Mouse (Mus musculus): ENCODE data around the gene 4930539E08Rik.

The 4930539E08Rik gene

DNA sequence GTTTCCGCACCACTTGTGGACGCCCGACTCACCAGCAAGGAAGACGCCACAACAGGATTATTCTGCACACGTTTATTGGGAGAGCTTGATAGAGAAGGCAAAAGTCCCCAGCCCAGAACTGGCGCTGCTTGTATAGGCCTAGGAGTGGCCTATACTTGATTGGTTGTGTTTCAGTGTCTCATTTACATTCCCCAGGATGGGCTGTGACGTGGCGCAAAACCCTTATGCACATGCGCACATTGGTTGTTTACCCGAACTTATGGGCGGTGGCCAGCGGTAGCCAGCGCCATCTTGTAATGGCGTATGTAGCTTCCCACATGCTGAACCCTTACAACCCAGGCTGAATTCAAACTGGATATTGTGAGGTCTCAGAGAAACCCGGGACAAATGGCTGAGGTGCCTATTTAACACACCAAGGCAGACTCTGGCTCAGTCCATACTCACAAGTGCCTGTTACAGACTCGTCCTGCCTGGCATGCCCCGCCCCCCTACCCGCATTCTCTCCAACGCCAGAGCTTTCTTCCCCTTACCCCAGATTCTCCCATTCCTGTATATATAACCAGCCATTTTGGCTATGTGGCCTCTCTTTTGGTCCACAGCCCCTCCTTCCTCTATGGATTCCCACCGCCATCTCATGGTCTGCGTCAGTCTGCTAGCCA is 19.8 kb downstream of the 4930539E08Rik start:
- DNase-seq (ENCODE audit: low read depth): no peak

DNA sequence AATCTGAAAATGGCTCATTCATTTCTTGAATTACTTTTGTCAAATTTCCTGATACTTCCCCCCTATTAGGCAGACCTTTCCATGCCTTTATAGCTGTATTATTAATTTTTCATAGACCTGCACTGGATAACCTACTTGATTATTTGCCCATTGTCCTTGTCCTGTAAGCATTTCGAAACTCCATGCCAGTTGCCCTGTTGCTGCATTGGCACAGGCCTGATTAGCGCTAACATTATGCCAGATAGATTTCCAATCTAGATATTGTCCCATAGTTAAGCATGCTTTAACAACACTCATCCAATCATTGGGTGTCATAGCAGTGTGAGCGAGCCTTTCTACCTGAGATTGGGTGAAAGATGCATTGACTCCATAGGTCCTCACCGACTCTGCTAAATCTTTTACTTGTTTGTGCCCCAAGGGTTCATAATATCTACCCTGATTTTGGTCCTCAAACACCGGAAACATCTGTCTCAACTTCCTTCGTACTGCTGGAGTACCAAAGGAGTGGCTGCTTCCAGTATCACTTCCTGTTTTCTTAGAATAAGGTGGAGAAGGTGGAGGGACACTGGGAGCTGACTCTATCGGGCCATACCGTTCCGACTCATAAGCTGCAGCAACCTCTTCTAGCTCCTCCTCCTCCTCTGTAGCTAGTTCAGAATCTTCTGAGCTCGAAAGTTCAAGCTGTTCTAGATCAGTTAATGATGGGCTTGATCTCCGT is 20.9 kb downstream of the 4930539E08Rik start:
- peak; percentile 28 for DNase-seq (ENCODE audit: low read depth)

DNA sequence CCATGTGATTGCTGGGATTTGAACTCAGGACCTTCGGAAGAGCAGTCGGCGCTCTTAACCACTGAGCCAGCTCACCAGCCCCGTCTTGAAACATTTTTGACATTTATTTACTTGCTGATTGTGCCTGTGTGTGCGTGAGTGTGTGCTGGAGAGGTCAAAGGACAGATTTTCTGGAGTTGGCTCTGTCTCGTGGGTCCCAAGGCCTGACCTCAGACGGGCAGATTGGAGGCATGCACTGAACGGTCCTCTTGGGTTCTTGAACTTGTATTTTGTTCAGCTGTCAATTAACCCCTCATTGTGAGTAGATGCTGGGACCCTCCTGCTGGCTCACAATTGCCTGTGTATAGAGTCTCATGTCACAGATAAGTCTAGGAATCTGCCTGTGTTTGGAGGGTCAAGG is 28.9 kb downstream of the 4930539E08Rik start:
- no peak for DNase-seq (ENCODE audit: low read depth)

DNA sequence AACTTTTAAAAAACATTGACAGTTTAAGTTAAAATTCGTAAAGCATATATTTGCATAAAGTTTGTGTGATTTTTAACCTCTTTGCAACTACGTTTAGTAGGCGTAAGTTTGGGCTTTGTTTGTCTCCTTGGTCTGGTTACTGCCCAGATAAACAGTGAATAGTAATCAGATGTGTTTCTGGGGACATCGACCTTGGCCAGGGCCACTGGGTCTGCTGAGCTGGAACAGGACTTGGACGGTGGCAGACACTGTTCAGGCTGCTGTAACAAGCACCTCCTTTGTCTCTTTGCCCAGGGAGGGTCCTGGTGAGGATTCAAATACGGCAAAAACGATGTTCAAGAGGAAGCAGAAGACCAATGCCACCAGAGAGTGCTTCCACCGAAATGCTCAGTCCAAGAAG is 29.9 kb downstream of the 4930539E08Rik start:
- no peak for DNase-seq (ENCODE audit: low read depth)

DNA sequence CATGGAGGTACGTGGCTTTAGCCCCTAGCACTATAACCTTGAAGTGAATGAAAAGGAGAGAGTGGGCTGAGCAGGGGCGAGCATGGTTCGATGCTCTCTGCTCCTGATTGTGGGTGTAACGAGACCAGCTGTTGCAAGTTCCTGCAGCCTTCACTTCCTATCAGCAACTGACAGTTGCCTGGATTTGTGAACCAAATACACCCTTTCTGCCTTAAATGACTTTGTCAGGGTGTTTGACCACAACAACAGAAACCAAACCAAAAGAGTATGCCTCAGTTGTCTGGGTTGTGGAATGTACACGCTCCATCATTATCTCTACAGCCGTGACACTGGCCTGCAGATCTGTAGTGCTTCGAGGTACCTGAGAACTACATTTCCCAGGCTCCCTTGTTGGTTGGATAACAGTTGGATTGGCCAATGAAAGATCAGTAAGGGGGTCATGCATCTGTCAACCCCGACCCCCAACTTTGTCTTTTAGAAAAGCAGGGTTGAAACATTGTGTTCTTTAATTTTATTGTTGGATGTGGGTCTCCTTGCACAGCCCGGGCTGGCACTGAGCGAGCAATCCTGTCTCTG is 31.1 kb downstream of the 4930539E08Rik start:
- DNase-seq (ENCODE audit: low read depth): no peak

DNA sequence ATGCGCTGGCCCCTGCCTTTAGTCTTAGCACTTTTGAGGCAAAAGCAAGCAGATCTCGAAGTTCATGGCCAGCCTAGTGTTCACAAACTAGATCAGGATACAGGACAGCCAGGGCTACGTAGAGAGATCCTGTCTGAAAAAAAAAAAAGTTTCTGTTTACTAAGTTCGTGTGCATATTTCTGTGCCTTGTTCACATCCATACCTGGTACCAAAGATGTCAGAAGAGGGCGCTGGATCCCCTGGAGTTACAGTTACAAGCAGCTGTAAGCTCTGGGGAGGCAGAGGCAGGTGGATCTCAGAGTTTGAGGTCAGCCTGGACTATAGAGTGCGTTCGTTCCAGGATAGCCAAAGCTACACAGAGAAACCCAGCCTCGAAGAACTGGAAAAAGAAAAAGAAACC is 32.3 kb downstream of the 4930539E08Rik start:
- peak; percentile 68 for DNase-seq (ENCODE audit: low read depth)

DNA sequence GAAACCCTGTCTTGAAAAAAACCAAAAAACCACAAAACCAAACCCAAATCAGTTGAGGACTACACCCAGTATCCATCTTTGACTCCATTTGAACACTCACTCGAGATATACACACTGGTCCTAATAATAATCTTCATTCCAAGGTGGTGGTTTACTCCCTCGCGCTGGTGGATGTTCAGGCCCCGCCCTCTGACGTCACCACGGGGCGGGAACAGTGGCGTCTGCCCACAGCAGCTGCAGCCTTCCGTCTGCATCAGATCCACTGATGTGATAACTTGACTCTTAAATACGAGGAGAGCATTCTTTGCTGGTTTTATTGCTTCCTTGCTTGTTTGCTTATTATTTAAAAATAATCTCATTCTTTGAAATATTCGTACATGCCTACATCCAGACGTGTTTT is 32.8 kb downstream of the 4930539E08Rik start:
- DNase-seq (ENCODE audit: low read depth): peak; percentile 92

DNA sequence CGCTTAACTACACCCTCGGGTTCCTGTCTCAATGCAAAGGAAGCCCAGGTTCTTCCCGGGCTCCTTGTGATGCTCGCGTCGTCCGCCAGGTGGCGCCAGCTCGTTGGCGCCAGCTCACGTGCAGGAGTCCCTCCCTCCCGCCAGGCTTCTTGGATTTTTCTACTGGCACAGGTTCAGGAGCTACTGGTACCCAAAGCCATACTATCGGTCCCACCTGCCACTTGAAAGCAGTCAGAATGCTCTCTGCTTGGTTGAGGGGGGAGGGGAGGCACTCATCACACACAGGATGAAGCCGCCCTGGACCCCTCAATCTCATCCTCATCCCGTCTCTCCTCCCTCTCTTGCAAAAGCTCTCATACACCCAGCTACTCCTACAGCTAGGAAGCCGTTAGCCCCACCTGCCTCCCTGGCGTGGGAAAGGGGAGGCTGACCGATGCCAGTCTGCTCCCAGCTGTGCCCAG is 35.2 kb downstream of the 4930539E08Rik start:
- DNase-seq (ENCODE audit: low read depth): peak; percentile 86

DNA sequence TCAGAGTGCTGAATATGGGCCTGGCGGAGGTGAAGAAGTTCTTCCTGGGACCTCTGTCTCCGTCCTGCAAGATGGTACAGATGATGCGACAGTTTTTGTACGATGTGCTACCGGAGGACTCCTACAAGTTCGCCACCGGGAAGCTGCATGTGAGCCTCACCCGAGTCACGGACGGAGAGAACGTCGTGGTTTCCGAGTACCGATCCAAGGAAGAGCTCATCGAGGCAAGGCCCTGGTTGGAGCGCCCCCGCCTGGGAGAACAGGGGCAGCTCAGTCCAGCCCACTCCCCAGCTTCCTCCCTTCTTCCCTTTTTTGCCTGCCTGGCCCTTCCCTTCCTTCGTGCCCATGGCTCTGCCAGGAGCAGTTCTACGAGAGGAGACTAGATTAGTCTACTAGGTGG is 38.3 kb downstream of the 4930539E08Rik start:
- DNase-seq (ENCODE audit: low read depth): peak; percentile 40

- DNase-seq (ENCODE audit: low read depth): no peak
Measured at GRCm38 (mm10) chr17:28876331-28876730, 38.8 kb downstream of the 4930539E08Rik start.

- DNase-seq (ENCODE audit: low read depth): no peak
Measured at GRCm38 (mm10) chr17:28875316-28875715, 39.8 kb downstream of the 4930539E08Rik start.

DNA sequence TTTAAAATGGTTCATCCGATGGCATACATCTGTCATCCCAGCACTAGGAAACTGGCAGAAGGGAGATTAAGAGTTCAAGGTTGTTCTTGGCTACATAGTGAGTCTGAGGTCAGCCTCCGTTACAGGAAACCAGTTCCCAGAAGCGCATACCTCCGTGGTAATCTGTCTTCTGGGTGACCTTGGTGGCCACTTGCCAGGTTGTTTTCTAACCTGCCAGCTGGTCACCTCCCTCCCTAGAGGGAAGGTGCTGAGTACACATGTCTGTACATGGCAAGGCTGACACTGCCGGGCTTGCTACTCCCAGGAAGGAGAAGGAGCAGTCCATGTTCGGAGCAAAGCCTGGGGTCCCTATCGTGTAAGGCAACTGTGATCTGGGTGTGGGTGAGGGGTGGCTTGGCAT is 40.3 kb downstream of the 4930539E08Rik start:
- no peak for DNase-seq (ENCODE audit: low read depth)

- DNase-seq (ENCODE audit: low read depth): no peak
Measured at GRCm38 (mm10) chr17:28874216-28874615, 40.9 kb downstream of the 4930539E08Rik start.

DNA sequence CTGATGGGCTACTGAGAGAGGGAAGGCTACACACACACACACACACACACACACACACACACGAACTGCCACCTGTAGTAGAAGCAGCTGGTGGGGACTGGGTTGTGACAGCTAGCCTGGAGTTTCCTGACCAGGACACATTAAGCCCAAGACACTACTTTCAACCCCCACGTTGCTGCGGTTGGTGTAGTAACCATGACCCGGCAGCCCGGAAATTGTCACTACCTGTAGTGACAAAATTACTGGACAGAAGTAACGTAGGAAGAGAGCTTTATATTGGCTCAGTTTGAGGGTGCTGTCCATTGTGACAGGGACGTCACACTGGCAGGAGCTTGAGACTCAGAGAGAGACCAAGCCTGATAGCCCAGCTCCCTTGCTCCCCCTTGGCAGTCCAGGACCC is 42.8 kb downstream of the 4930539E08Rik start:
- DNase-seq (ENCODE audit: low read depth): no peak

DNA sequence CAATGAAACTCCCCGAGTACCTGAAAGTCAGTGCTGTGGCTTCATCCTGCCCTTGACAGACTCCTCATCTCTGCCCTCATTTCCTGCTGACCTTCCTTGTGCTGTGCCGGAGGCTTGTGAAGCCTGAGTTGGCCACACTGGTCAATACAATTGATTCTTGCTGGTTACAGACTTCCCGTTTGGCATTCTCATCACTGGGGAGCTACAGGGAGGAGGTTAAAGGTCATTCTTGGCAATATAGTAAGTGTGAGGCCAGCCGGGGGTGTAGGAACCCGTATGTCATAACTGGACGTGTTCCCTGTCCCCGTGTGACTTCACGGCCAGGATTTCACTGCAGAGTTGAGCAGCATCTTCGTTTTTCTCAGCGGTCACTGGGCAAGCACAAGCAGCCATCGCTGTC is 43.3 kb downstream of the 4930539E08Rik start:
- DNase-seq (ENCODE audit: low read depth): no peak

DNA sequence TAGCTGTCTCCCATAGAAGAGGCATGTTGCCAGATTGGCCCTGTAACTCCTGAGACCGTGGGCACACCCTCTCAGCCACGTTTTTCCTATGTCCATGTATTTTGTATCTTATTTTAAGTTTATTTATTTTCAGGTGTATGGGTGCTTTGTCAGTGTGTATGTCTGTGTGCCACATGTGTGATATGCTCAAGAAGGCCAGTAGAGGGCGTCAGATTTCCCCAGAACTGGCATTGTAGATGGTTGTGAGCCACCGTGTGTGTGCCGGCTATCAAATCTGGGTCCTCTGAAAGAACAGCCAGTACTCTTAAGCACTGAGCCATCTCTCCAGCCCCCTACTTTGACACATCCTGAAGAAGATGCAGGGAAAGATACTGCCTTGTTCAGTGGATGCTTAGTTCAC is 44.7 kb downstream of the 4930539E08Rik start:
- DNase-seq (ENCODE audit: low read depth): no peak

GRCm38 (mm10) chr17:28869412-28870110 is 45.6 kb downstream of the 4930539E08Rik start:
- DNase-seq (ENCODE audit: low read depth): no peak

DNA sequence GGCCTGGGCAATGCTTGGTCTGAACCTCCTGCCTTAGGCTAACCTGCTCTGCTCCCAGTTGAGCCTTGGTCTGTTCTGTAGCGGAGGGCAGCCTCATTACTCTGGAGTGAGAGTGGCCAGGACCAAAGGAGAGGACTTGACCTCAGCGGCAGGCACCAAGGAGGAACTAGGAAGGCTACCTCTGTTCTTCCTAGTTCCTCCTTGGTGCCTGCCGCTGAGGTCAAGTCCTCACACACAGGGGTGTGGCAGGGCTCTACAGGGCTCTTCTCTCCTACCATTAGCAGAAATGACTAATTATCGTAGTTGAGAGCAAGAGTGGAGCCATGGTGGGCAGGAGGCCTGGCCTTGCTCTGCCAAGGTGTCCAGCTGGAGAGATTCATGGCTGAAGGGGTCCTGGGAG is 47.7 kb downstream of the 4930539E08Rik start:
- DNase-seq (ENCODE audit: low read depth): no peak

DNA sequence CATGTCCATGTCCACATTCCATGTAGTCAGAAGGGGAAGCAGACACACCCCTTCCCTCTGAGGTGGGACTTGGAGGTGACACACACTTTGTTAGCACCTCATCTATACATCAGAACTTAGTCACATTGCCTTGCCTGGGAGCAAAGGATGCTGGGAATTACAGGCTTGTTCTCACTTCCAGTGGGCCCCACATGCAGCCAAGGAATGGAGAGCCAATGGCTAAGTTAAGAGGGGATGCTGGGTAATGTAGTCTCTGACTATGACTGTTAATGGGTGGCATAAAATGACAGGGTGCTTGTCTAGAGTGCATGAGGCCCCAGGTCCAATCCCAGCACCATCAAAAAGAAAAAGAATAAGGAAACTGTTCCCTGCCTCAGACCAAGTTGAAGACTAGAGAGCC is 48.2 kb downstream of the 4930539E08Rik start:
- DNase-seq (ENCODE audit: low read depth): no peak

- DNase-seq (ENCODE audit: low read depth): no peak
Measured at GRCm38 (mm10) chr17:28864464-28864863, 50.7 kb downstream of the 4930539E08Rik start.

- no peak for DNase-seq (ENCODE audit: low read depth)
Measured at GRCm38 (mm10) chr17:28863926-28864325, 51.2 kb downstream of the 4930539E08Rik start.

GRCm38 (mm10) chr17:28858205-28858604 is 56.9 kb downstream of the 4930539E08Rik start, which contains the start of gene Pnpla1:
Gene Pnpla1 (plus strand): TSS chr17:28858411.
- no peak for DNase-seq (ENCODE audit: low read depth)

DNA sequence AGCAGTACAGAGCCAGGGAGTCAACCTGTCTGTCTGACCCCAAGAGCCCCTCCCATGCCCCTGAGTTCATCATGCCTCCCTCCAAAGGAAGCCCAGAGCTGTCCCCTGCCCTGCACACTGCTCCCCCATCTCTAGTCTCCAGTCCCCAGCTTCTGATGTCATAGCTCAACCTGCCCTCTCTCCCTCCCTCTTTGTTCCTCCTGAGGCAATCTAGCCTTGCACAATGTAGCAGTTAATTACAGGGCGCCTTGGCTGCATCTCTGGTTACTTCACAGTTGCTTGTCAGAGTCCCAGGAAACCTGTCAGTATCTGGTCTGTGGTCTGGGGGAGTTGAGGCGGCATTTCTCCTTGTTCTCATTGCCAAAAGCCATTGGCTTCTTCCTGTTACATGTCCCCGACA is 59.1 kb downstream of the 4930539E08Rik start:
- no peak for DNase-seq (ENCODE audit: low read depth)
